Mouse (Mus musculus) stomach, postnatal 0 days (tissue): ENCODE data around the gene Bpifa6. TPM values are rescaled to one million over a fixed set of nuclear protein-coding genes. Genes with fewer than 3 reads are reported as not detected.
A peak's percentile ranks its signal among the peaks of the same experiment; 100 is the strongest.

ENCODE experiments used
- ATAC-seq: fragments of 200-750 bp; cut with Nextera tagmentation; 2 replicates; pipeline ENCODE4 v1.8.0; 2017; ENCODE audit not compliant: low FRiP score, low TSS enrichment
- DNase-seq: peaks from one replicate; pipeline ENCODE4 v3.0.0-alpha.2; 2016; ENCODE audit warnings: low spot score
- H3K27ac ChIP-seq: fragments of 300-500 bp; sonication (generic); replicated peaks from 2 replicates; pipeline ENCODE4 v1.5.1; 2014; ENCODE audit warnings: mild to moderate bottlenecking, control low read depth
- H3K27me3 ChIP-seq: fragments of 300-500 bp; sonication (generic); 2 replicates; pipeline ENCODE4 v1.6.1; 2014; ENCODE audit warnings: low read length; ENCODE audit not compliant: control insufficient read depth, insufficient read depth
- H3K36me3 ChIP-seq: fragments of 300-500 bp; sonication (generic); 2 replicates; pipeline ENCODE4 v1.6.1; 2014; ENCODE audit warnings: low read length, mixed read lengths; ENCODE audit not compliant: control insufficient read depth, insufficient read depth
- H3K4me1 ChIP-seq: fragments of 300-500 bp; sonication (generic); replicated peaks from 2 replicates; pipeline ENCODE4 v1.6.1; 2014; ENCODE audit warnings: antibody characterized with exemption; ENCODE audit not compliant: control insufficient read depth, insufficient read depth
- H3K4me2 ChIP-seq: fragments of 300-500 bp; sonication (generic); replicated peaks from 2 replicates; pipeline ENCODE4 v1.6.1; 2014; ENCODE audit warnings: low read depth, mild to moderate bottlenecking, control low read depth, moderate library complexity
- H3K4me3 ChIP-seq: fragments of 300-500 bp; sonication (generic); 2 replicates; pipeline ENCODE4 v1.5.1; 2014; ENCODE audit warnings: low read depth, low read length, control low read depth
- H3K9ac ChIP-seq: fragments of 300-500 bp; sonication (generic); 2 replicates; pipeline ENCODE4 v1.6.1; 2014; ENCODE audit warnings: mild to moderate bottlenecking, low read length, control low read depth, mixed read lengths
- H3K9me3 ChIP-seq: fragments of 300-500 bp; sonication (generic); 2 replicates; pipeline ENCODE4 v1.6.1; 2016; ENCODE audit warnings: low read length; ENCODE audit not compliant: control insufficient read depth
- CTCF ChIP-seq: IDR thresholded peaks from 2 replicates; pipeline ENCODE4 v1.5.1; 2016; ENCODE audit warnings: antibody characterized with exemption, low read depth, mild to moderate bottlenecking, moderate library complexity
- EP300 ChIP-seq: optimal IDR thresholded peaks from 2 replicates; pipeline ENCODE3; 2016; ENCODE audit warnings: antibody characterized with exemption
- WGBS: fragments of 180-500 bp; shearing (Covaris S2); extraction: QIAGEN DNeasy Blood & Tissue Kit; methylation state at CpG from one replicate; pipeline ENCODE4 v1.1.7; 2014; 5-methylcytosine and 5-hydroxymethylcytosine counted together
- polyA plus RNA-seq: library from polyadenylated mRNA; unstranded; fragments of >200 nt; fragmentation: Nextera tagmentation; extraction: Ambion mirVana; gene quantifications from 2 replicates; pipeline ENCODE4 v1.2.1, GENCODE M21; 2015

The Bpifa6 gene
- polyA plus RNA-seq, 1 experiment from 2014 or later = 1.6 TPM

DNA sequence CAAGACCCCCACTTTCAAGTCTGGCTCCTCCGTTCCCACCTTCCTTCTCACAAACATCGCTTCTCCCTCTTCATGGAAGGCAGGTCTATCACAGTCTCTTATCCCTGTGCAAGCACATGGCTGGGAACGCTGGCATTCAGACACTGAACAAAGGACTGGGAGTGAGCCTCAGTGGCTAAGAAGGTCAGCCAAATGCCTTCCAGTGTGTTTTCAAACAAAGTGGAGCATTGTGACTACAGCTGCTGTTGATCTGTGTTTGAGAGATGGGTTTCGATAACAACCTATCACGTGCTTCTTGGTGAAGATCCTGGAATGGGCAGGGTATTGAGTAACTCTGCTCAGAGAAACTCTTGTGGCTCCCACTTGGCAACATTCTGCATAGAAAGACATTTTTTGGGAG is 4.5 kb upstream of the Bpifa6 start:
- Histone ChIP-seq H3K27me3 (no peaks in the 10 kb centered on the region), H3K9me3 (no peaks in the 10 kb centered on the region), H3K4me3 (no peak overlapping the region), H3K36me3 (no peaks in the 10 kb centered on the region), H3K27ac (no peak overlapping the region), H3K9ac (no peak overlapping the region), H3K4me2 (no peak overlapping the region), H3K4me1 (no peaks in the 10 kb centered on the region)
- no peak for DNase-seq
- WGBS = 63% methylated on average over 5 of the region's 5 CpGs
- TF ChIP-seq CTCF (no peak), EP300 (no peak)
- ATAC-seq = no peak

- TF ChIP-seq CTCF (peak; percentile 95), EP300 (no peak)
- H3K9ac ChIP-seq = no peak overlapping the region
- H3K36me3 ChIP-seq = no peaks in the 10 kb centered on the region
- no peak overlapping the region for H3K27ac ChIP-seq
- WGBS = 6% methylated on average over 7 of the region's 7 CpGs
- no peaks in the 10 kb centered on the region for H3K27me3 ChIP-seq
- peak; percentile 81 for DNase-seq
- H3K9me3 ChIP-seq = no peaks in the 10 kb centered on the region
- H3K4me2 ChIP-seq = no peak overlapping the region
- ATAC-seq = peak; percentile 59
- H3K4me3 ChIP-seq = no peak overlapping the region
- no peaks in the 10 kb centered on the region for H3K4me1 ChIP-seq
Observed at GRCm38 (mm10) chr2:153995770-153996169, 21.0 kb downstream of the Bpifa6 start.

- H3K27me3 ChIP-seq = no peaks in the 10 kb centered on the region
- no peaks in the 10 kb centered on the region for H3K36me3 ChIP-seq
- no peak for DNase-seq
- no peak overlapping the region for H3K27ac ChIP-seq
- H3K4me3 ChIP-seq = no peak overlapping the region
- 59% methylated on average over 3 of the region's 3 CpGs for WGBS
- no peaks in the 10 kb centered on the region for H3K4me1 ChIP-seq
- ATAC-seq = no peak
- no peak overlapping the region for H3K4me2 ChIP-seq
- no peak overlapping the region for H3K9ac ChIP-seq
- TF ChIP-seq CTCF = no peak
- no peaks in the 10 kb centered on the region for H3K9me3 ChIP-seq
Observed at GRCm38 (mm10) chr2:154000501-154000900, 25.8 kb downstream of the Bpifa6 start.

DNA sequence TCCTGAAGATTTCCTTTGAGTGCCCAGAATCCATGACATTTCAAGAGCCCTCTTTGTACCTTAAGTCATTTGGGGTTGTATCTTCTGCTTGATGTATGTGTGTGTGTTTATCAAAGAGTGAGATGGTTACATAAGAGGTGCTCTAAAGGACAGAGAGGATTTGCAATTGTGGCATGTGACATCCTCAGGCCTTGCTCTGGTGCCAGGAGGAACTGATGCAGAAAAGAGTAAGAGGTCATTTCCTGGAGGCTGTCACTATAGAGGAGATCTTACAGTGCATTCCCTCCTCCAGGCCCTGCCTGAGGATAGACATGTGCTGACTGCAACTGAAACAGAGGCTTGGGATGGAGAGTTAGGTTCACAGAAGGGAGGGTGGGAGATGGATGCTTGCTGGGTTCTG is 26.3 kb downstream of the Bpifa6 start:
- DNase-seq = no peak

GRCm38 (mm10) chr2:154004456-154004855 is 29.7 kb downstream of the Bpifa6 start:
- H3K9ac ChIP-seq = no peak overlapping the region
- ATAC-seq (no peak), DNase-seq (no peak)
- no peaks in the 10 kb centered on the region for H3K9me3 ChIP-seq
- no peaks in the 10 kb centered on the region for H3K27me3 ChIP-seq
- H3K27ac ChIP-seq = no peak overlapping the region
- no peak overlapping the region for H3K4me2 ChIP-seq
- no peak overlapping the region for H3K4me3 ChIP-seq
- no peak for TF ChIP-seq EP300
- no peaks in the 10 kb centered on the region for H3K36me3 ChIP-seq
- H3K4me1 ChIP-seq = no peaks in the 10 kb centered on the region
- WGBS = 61% methylated on average over 1 of the region's 1 CpGs

More for the DNA sequence above, 26.3 kb downstream of the Bpifa6 start:
- Histone ChIP-seq H3K4me1 (no peaks in the 10 kb centered on the region), H3K9me3 (no peaks in the 10 kb centered on the region), H3K36me3 (no peaks in the 10 kb centered on the region), H3K4me3 (no peak overlapping the region), H3K27me3 (no peaks in the 10 kb centered on the region), H3K27ac (no peak overlapping the region), H3K9ac (no peak overlapping the region), H3K4me2 (no peak overlapping the region)
- no peak for TF ChIP-seq EP300
- no peak for TF ChIP-seq CTCF
- ATAC-seq = no peak

DNA sequence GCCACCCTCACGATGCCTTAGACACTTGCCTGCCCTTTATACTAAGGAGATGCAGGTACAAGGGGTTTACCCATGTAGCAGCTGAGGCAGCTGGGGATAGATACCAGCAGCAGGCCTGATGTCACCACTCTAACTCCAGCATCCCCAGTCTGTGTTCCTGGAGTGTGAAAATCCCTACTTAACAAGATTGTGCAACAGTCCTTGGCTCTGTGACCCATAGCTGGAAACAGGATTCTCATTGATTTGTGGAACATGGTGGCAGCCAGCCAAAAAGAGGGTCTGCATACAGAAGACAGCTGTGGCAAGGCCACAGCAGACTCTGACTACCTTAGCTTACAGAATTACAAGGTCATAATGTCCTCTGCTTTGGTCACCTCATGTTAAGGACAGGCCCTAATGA is 30.3 kb downstream of the Bpifa6 start:
- no peaks in the 10 kb centered on the region for H3K9me3 ChIP-seq
- no peaks in the 10 kb centered on the region for H3K27me3 ChIP-seq
- H3K4me2 ChIP-seq = no peak overlapping the region
- ATAC-seq = 0 out of 2 replicates have a peak, but pooled peaks have one; percentile 42
- no peak for TF ChIP-seq CTCF
- no peak for TF ChIP-seq EP300
- no peak for DNase-seq
- no peak overlapping the region for H3K9ac ChIP-seq
- H3K4me3 ChIP-seq = no peak overlapping the region
- no peaks in the 10 kb centered on the region for H3K4me1 ChIP-seq
- H3K36me3 ChIP-seq = no peaks in the 10 kb centered on the region
- no peak overlapping the region for H3K27ac ChIP-seq
- 91% methylated on average over 1 of the region's 1 CpGs for WGBS
